Mouse (Mus musculus) ovary, adult 18-20 months (tissue): ENCODE measurements at regions not wholly inside any gene's neighbourhood (a gene's known extent, or its start where the extent isn't known, plus 50 kb on each side); places are given as distances from the start of the nearest gene placed in this dataset.
A peak's percentile ranks its signal among the peaks of the same experiment; 100 is the strongest.

Experiments used
- DNase-seq: peaks from one replicate; pipeline ENCODE4 v3.0.0; 2022; ENCODE audit warnings: low spot score, mixed read lengths

DNA sequence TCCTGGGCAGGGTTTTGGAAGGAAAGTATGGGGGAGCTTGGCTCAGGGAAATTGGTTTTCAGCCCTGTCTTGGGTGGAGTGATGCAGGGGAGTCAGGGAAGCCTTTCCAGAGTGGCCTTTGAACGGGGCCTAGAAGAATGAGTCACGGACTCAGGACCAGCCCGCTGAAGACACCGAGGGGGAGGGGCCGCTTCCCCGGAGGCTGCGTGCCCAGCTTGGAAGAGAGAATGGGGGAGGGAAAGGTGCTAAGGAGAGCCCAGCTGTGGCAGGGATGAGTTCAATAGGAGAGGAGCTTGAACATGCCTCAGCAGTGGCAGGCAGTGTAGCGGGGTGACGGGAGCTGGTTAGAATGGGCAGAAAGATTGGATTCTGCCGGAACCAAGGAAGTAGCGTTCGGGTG, 337.8 kb downstream of the Zfp706 start:
- peak; percentile 16 for DNase-seq

DNA sequence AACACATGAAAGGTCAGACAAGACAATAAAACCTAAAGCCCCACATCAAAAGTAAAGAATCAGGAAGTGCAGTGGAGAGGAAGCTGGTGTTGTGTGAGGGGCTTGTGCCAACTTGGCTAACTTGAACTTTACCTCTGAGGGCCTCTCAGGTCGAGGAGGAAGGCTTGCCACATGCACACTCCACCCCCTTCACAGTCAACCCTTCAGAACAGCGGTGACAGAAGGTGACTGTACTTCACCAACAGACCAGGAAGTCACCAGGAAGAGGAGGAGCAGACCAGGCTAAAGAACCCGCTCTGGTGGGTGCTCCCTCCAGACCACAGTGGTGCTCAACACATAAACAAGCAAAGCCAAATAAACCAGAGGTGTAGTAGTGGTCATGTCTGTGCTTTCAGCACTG, 341.0 kb downstream of the Zfp706 start:
- DNase-seq = no peak

DNA sequence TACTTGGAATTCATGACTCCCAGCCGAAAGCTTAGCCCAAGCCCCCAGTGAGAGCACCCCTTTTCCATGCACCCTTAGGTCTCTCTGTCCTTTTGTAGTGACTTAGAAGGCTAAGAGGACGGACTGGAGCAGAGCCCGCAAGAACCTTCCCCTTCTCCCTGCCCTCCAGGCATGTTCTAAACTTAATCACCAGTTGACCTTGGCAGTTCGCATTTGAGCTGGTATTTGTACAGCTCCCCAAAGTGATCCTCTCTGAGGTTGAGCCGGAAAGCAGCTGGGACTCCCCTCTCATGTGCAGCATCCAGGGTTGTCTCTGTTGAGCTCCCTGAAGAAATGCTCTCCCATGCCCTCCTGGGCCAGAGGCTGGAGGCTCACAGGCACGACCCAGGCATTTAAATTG, 343.2 kb downstream of the Zfp706 start:
- peak; percentile 12 for DNase-seq

DNA sequence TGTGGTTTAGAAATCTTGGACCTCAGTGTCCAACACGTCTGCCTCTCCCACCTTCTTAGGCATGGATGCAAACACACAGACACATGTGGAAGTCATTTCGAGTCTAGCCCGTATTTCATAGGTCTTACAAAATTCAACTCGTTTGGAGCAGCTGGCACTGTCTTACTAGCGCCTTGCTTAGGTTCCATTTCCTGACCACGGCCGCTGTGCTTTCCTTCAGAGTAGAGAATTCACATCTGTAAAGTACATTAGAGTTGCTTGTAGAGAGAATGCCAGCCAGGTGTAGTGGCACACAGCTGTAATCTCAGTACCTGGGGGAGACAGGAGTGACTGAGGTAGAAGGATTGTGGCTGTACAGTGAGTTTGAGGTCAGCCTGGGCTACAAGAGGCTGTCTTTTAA, 346.6 kb downstream of the Zfp706 start:
- no peak for DNase-seq
